Mouse (Mus musculus) macrophage (primary cell): ENCODE measurements around the gene Hoxd9. TPM values are rescaled to one million over a fixed set of nuclear protein-coding genes. Genes with fewer than 3 reads are reported as not detected.

Experiments
- H3K27ac ChIP-seq: fragments of 350-480 bp; formaldehyde crosslinking; 2 replicates; pipeline ENCODE4 v1.9.0; 2021
- H3K36me3 ChIP-seq: fragments of 350-480 bp; formaldehyde crosslinking; 2 replicates; pipeline ENCODE4 v1.9.0; 2021; ENCODE audit errors: inconsistent target
- H3K4me3 ChIP-seq: fragments of 350-480 bp; formaldehyde crosslinking; 2 replicates; pipeline ENCODE4 v1.9.0; 2021; ENCODE audit errors: inconsistent target
- H3K79me2 ChIP-seq: fragments of 350-480 bp; formaldehyde crosslinking; 2 replicates; pipeline ENCODE4 v1.9.0; 2021; ENCODE audit errors: inconsistent target
- WGBS: methylation state at CpG from one replicate; pipeline ENCODE4 v1.1.7; 2026; ENCODE audit warnings: inconsistent platforms; ENCODE audit not compliant: missing documents; 5-methylcytosine and 5-hydroxymethylcytosine counted together
- polyA plus RNA-seq: library from polyadenylated mRNA; stranded (reverse); fragments of 250-400 nt; gene quantifications from 3 replicates; pipeline ENCODE4 v1.2.4, GENCODE M21; 2018; ENCODE audit warnings: inconsistent platforms

The Hoxd9 gene
- polyA plus RNA-seq, 1 experiment from 2014 or later, result not detected

GRCm38 (mm10) chr2:74661685-74662084, 35.8 kb upstream of the Hoxd9 start:
- Histone ChIP-seq H3K79me2 (no peaks in the 10 kb centered on the region), H3K27ac (no peak overlapping the region), H3K4me3 (no peak overlapping the region), H3K36me3 (no peaks in the 10 kb centered on the region)
- WGBS, result 5% methylated on average over 12 of the region's 14 CpGs

GRCm38 (mm10) chr2:74663291-74663925, 34.1 kb upstream of the Hoxd9 start:
- Histone ChIP-seq H3K36me3 (no peaks in the 10 kb centered on the region), H3K27ac (no peak overlapping the region), H3K79me2 (no peaks in the 10 kb centered on the region), H3K4me3 (no peak overlapping the region)
- WGBS, result 8% methylated on average over 18 of the region's 18 CpGs

GRCm38 (mm10) chr2:74666411-74666810, 31.1 kb upstream of the Hoxd9 start:
- no peaks in the 10 kb centered on the region for H3K79me2 ChIP-seq
- no peak overlapping the region for H3K27ac ChIP-seq
- 5% methylated on average over 7 of the region's 7 CpGs for WGBS
- H3K4me3 ChIP-seq, result no peak overlapping the region
- no peaks in the 10 kb centered on the region for H3K36me3 ChIP-seq

- no peak overlapping the region for H3K4me3 ChIP-seq
- WGBS, result 12% methylated on average over 36 of the region's 36 CpGs
Observed at GRCm38 (mm10) chr2:74667191-74667841, 30.2 kb upstream of the Hoxd9 start.

GRCm38 (mm10) chr2:74667842-74668357, 29.6 kb upstream of the Hoxd9 start, which contains the start of gene Hoxd13:
Gene Hoxd13 (plus strand): TSS chr2:74668310.
- H3K36me3 ChIP-seq, result no peaks in the 10 kb centered on the region
- no peaks in the 10 kb centered on the region for H3K79me2 ChIP-seq
- no peak within 1 kb of the TSS for H3K4me3 ChIP-seq
- H3K27ac ChIP-seq, result no peak within 1 kb of the TSS
- WGBS, result 2% methylated on average over 22 of the region's 51 CpGs

More at GRCm38 (mm10) chr2:74667191-74667841, 30.2 kb upstream of the Hoxd9 start:
- no peaks in the 10 kb centered on the region for H3K36me3 ChIP-seq
- H3K27ac ChIP-seq, result no peak overlapping the region
- no peaks in the 10 kb centered on the region for H3K79me2 ChIP-seq

- no peaks in the 10 kb centered on the region for H3K36me3 ChIP-seq
- 2% methylated on average over 59 of the region's 74 CpGs for WGBS
- H3K79me2 ChIP-seq, result no peaks in the 10 kb centered on the region
- H3K4me3 ChIP-seq, result no peak overlapping the region
- H3K27ac ChIP-seq, result no peak overlapping the region
Observed at GRCm38 (mm10) chr2:74668370-74669229, 28.9 kb upstream of the Hoxd9 start.

GRCm38 (mm10) chr2:74669230-74669578, 28.3 kb upstream of the Hoxd9 start:
- 3% methylated on average over 3 of the region's 3 CpGs for WGBS
- Histone ChIP-seq H3K79me2 (no peaks in the 10 kb centered on the region), H3K4me3 (no peak overlapping the region), H3K36me3 (no peaks in the 10 kb centered on the region), H3K27ac (no peak overlapping the region)

- Histone ChIP-seq H3K79me2 (no peaks in the 10 kb centered on the region), H3K27ac (no peak overlapping the region), H3K4me3 (no peak overlapping the region), H3K36me3 (no peaks in the 10 kb centered on the region)
- 10% methylated on average over 14 of the region's 14 CpGs for WGBS
Observed at GRCm38 (mm10) chr2:74669650-74670235, 27.8 kb upstream of the Hoxd9 start.

- Histone ChIP-seq H3K36me3 (no peaks in the 10 kb centered on the region), H3K4me3 (no peak overlapping the region), H3K27ac (no peak overlapping the region), H3K79me2 (no peaks in the 10 kb centered on the region)
- 26% methylated on average over 3 of the region's 3 CpGs for WGBS
Observed at GRCm38 (mm10) chr2:74670632-74671188, 26.8 kb upstream of the Hoxd9 start.

GRCm38 (mm10) chr2:74671847-74672246, 25.7 kb upstream of the Hoxd9 start:
- 38% methylated on average over 5 of the region's 5 CpGs for WGBS
- no peak overlapping the region for H3K27ac ChIP-seq
- no peaks in the 10 kb centered on the region for H3K79me2 ChIP-seq
- no peaks in the 10 kb centered on the region for H3K36me3 ChIP-seq
- H3K4me3 ChIP-seq, result no peak overlapping the region

GRCm38 (mm10) chr2:74672481-74673362, 24.8 kb upstream of the Hoxd9 start:
- Histone ChIP-seq H3K27ac (no peak overlapping the region), H3K4me3 (no peak overlapping the region), H3K79me2 (no peaks in the 10 kb centered on the region), H3K36me3 (no peaks in the 10 kb centered on the region)
- 7% methylated on average over 28 of the region's 40 CpGs for WGBS

- 7% methylated on average over 21 of the region's 24 CpGs for WGBS
- Histone ChIP-seq H3K79me2 (no peaks in the 10 kb centered on the region), H3K4me3 (no peak overlapping the region), H3K27ac (no peak overlapping the region), H3K36me3 (no peaks in the 10 kb centered on the region)
Observed at GRCm38 (mm10) chr2:74673835-74674425, 23.6 kb upstream of the Hoxd9 start.
